Mouse (Mus musculus) thymus, adult 2 months (tissue): ENCODE data around the gene Tmem184b. TPM values are rescaled to one million over a fixed set of nuclear protein-coding genes. Genes with fewer than 3 reads are reported as not detected.

ENCODE experiments used
- DNase-seq: peaks from one replicate; pipeline ENCODE4 v3.0.0; 2021
- H3K27ac ChIP-seq: fragments of 200-500 bp; 2 replicates; pipeline ENCODE4 v1.5.1; 2012; ENCODE audit warnings: low read length, control low read depth; ENCODE audit not compliant: control insufficient read depth, insufficient read depth
- H3K27me3 ChIP-seq: fragments of 200-500 bp; 2 replicates; pipeline ENCODE4 v1.6.1; 2012; ENCODE audit warnings: mild to moderate bottlenecking, low read length, moderate library complexity, mixed read lengths; ENCODE audit not compliant: control insufficient read depth, insufficient read depth
- H3K36me3 ChIP-seq: fragments of 200-500 bp; 2 replicates; pipeline ENCODE4 v1.6.1; 2012; ENCODE audit warnings: mild to moderate bottlenecking, low read length, moderate library complexity; ENCODE audit not compliant: control insufficient read depth, insufficient read depth
- H3K4me1 ChIP-seq: fragments of 200-500 bp; replicated peaks from 2 replicates; pipeline ENCODE4 v1.6.1; 2012; ENCODE audit warnings: low read length; ENCODE audit not compliant: control insufficient read depth, insufficient read depth
- H3K4me3 ChIP-seq: fragments of 200-500 bp; 2 replicates; pipeline ENCODE4 v1.5.1; 2012; ENCODE audit warnings: mild to moderate bottlenecking, low read length, control low read depth, moderate library complexity; ENCODE audit not compliant: control insufficient read depth, insufficient read depth
- CTCF ChIP-seq: fragments of 200-500 bp; IDR thresholded peaks from 2 replicates; pipeline ENCODE4 v1.5.1; 2012; ENCODE audit warnings: mild to moderate bottlenecking, control low read depth, low read length, moderate library complexity, borderline replicate concordance; ENCODE audit not compliant: control insufficient read depth, poor library complexity, insufficient read depth; ENCODE audit errors: extremely low read depth
- POLR2A ChIP-seq: fragments of 200-500 bp; IDR thresholded peaks from 2 replicates; pipeline ENCODE4 v1.6.1; 2012; ENCODE audit warnings: mild to moderate bottlenecking, low read length, control low read depth, moderate library complexity; ENCODE audit not compliant: control insufficient read depth, poor library complexity, insufficient read depth; ENCODE audit errors: extremely low read depth
- WGBS: fragments of 180-500 bp; shearing (Covaris S2); methylation state at CpG from one replicate; pipeline ENCODE4 v1.1.7; 2018; 5-methylcytosine and 5-hydroxymethylcytosine counted together
- polyA plus RNA-seq: library from polyadenylated mRNA; depleted of rRNA; stranded (reverse); fragments of >200 nt; gene quantifications from 2 replicates; pipeline ENCODE4 v1.2.3, GENCODE M21; 2012; rRNA removed

Gene Tmem184b
- polyA plus RNA-seq, result 225 and 303 TPM in 2 replicates

DNA sequence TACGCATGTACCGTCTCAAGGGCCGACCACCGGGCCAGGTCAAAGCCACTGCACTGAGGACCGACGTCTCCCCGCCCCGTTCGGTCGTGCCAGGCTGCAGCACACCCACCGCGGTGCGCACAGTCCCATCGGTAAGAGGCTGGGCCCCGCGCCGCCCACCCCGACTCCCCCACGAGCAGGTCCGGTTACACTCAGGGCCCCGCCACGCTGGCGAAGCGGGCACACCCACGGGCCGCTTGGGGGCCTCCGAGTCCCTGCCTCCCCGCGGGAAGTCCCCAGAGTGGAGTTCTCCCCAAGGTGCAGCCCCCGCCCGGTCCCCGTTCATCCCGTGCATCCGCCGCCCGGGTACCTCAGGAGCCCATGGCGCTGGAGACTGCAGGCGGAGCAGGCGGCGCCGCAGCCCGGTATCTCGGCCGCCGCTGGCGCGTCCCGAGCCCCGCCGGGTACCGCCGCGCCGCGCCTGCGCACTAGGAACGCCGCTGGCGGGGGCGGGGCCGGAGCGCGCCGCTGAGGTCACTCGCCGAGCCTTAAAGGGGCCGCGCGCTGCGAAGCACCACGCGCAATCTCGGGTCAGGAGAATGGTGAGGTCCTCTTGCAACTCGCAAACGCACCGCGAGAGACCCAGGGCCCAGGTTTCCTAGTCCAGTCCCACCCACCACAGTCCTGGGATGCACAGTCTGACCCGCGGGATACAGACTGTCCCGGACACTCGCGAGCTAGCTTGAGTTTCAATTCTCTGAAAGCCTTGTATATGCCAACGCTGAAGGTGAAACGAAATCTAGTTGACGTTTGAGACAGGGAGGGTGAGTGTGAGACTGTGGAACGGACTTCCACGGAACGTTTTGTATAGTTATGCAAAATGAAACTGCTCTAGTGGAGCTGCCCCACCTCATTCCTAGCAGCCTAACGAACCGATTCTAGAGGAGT, at the start of gene Tmem184b:
Gene Tmem184b, minus strand, starts transcription at position 734 of the 927 bp plus-strand sequence.
- DNase-seq, result peak; percentile 88
- peaks cover 56% of the 10 kb centered on the region for H3K4me1 ChIP-seq
- TF ChIP-seq POLR2A (peak; percentile 88), CTCF (no peak; the same call in 1 of the 2 replicates)

DNA sequence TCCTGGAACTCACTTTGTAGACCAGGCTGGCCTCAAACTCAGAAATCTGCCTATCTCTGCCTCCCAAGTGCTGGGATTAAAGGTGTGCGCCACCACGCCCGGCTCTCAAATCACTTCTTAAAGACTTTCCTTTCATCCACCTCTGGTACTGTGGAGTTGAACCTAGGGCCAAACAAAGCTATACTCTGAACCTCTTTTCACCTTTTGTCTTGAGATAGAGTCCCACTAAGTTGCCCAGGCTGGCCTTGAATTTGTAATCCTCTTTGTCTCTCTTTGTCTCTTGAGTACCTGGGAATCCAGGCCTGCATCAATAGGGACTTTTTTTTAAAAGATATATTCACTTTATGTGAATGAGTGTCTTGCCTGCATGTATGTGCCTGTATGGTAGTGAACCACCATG, 44.7 kb upstream of the Tmem184b start:
- Histone ChIP-seq H3K36me3 (no peaks in the 10 kb centered on the region), H3K4me1 (peaks cover 3% of the 10 kb centered on the region), H3K4me3 (no peak overlapping the region), H3K27ac (no peak overlapping the region), H3K27me3 (no peaks in the 10 kb centered on the region)
- no peak for DNase-seq
- WGBS, result 94% methylated on average over 3 of the region's 3 CpGs
- TF ChIP-seq CTCF, result no peak
- TF ChIP-seq POLR2A, result no peak

More for the DNA sequence above, at the start of gene Tmem184b:
- H3K4me3 ChIP-seq, result peak within 1 kb of the TSS; percentile 60
- H3K27me3 ChIP-seq, result no peaks in the 10 kb centered on the region
- no peaks in the 10 kb centered on the region for H3K36me3 ChIP-seq
- peak within 1 kb of the TSS; percentile 9 for H3K27ac ChIP-seq
- 1% methylated on average over 88 of the region's 90 CpGs for WGBS

DNA sequence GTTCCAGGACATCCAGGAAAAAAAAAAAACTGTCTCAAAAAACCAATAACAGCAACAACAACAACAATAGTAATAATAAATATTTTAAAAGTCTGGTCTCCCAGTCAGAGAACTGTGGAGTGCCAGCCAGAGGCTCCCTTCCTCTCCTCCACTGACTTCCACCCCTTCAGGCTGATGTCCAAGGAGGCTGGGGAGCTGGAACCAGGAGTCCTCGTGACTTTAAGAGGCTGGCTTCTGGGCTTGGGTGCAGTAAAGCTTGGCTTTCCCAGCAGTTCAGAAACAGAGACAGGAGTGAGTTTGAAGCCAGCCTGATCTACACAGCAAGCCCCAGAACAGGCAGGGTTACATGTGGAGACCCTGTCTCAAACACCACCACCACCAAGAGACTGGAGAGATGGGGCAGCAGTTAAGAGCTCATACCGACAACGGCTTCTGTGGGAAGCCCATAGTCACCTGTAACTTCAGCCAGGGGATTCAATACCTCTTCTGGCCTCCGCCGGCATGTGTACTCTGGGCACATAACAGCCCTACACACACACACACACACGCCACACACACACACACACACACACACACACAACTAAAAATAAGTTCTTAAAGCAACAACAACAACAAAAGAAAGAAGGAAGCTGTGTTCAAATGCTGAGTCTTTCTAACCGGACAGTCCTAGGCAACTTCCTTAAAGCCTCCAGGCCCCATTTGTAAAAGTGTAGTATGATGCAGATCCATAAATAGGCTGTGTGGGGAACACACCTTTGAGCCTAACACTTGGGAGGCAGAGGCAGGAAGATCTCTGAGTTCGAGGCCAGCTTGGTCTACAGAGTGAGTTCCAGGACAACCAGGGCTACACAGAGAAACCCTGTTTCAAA, 42.7 kb upstream of the Tmem184b start:
- H3K4me1 ChIP-seq, result peaks cover 11% of the 10 kb centered on the region
- H3K4me3 ChIP-seq, result no peak overlapping the region
- TF ChIP-seq CTCF, result no peak
- no peak for TF ChIP-seq POLR2A
- DNase-seq, result no peak
- no peaks in the 10 kb centered on the region for H3K36me3 ChIP-seq
- H3K27me3 ChIP-seq, result no peaks in the 10 kb centered on the region
- no peak overlapping the region for H3K27ac ChIP-seq
- 77% methylated on average over 8 of the region's 8 CpGs for WGBS

DNA sequence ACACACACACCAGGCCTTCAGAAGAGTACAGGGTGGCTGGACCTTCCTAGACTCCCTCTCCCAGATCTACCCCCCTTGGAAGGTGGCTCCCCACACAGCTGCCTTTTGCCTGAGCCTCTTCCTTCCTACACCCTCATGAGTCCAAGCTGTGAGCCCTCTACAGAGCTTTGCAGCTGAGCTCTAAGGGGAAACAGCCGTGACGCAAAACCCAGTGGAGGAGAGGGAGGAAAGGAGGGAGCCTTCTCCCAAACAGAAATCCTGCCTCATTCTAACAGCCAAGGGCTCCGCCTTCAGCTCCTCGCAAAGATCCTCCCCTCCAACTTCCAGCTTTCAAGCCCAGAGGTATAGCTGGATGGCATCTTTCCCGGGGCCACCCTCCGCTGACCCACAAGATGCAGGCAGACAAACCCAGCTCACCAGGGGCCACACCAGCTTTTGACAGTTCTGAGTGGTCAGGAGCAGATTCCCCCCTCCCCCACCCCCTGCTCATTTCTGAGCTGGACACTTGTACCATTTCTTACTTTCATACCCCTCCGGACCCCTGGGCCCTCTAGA, 40.6 kb upstream of the Tmem184b start:
- no peak overlapping the region for H3K27ac ChIP-seq
- H3K4me3 ChIP-seq, result no peak overlapping the region
- 87% methylated on average over 7 of the region's 7 CpGs for WGBS
- no peaks in the 10 kb centered on the region for H3K27me3 ChIP-seq
- no peak for DNase-seq
- TF ChIP-seq POLR2A, result no peak
- TF ChIP-seq CTCF, result no peak
- peaks cover 29% of the 10 kb centered on the region for H3K4me1 ChIP-seq
- H3K36me3 ChIP-seq, result no peaks in the 10 kb centered on the region

DNA sequence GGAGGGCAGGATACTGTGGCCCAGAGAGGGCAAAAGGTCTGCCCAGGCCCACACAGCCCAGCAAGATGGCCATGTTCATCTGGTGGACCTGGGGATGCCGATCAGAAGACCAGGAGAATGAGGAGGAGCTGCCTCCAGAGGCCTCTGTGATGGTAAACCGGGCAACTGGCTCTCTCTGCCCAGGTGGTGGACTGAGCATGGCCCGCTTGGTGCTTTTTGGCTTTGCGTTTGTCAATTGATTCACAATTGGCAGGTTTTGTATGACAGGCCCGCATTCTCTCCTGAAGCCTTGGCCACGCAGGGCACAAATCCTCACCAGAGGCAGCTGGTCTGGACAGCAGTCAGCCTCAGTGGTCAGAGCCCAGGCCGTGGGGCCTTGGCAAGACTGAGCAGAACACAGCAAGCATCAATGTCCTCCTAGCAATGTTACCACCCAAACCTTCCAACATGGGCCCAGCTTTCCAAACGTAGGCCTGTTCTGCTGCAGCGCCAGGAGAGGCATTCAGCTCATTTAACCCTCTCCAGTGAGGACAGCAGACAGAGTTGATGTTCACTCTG, 39.7 kb upstream of the Tmem184b start:
- Histone ChIP-seq H3K4me1 (peaks cover 29% of the 10 kb centered on the region), H3K4me3 (no peak overlapping the region), H3K27me3 (no peaks in the 10 kb centered on the region), H3K27ac (no peak overlapping the region), H3K36me3 (no peaks in the 10 kb centered on the region; the same call in 1 of the 2 replicates)
- TF ChIP-seq POLR2A (no peak), CTCF (no peak)
- no peak for DNase-seq
- 98% methylated on average over 9 of the region's 9 CpGs for WGBS
